Mouse (Mus musculus) layer of hippocampus, adult 2 months (tissue): Measurements from ENCODE around the gene Cyp2d12. TPM values are rescaled to one million over a fixed set of nuclear protein-coding genes. Genes with fewer than 3 reads are reported as not detected.
A peak's percentile ranks its signal among the peaks of the same experiment; 100 is the strongest.
"Not testable (repeated sequence)": the region's sequence is repeated elsewhere in the genome, so short reads cannot be mapped to it uniquely, and the experiment has no call there.

Experiments used
- DNase-seq, 2 experiments: peaks; one replicate each; pipeline ENCODE4 v3.0.0; 2022; ENCODE audit warnings: low spot score in 2 of 2
- H3K27ac ChIP-seq: fragments of 200-600 bp; 2 replicates; pipeline ENCODE4 v1.8.1; 2022
- H3K4me3 ChIP-seq: fragments of 200-600 bp; 2 replicates; pipeline ENCODE4 v1.8.1; 2022; ENCODE audit warnings: mild to moderate bottlenecking
- CTCF ChIP-seq: fragments of 200-600 bp; conservative IDR thresholded peaks from 2 replicates; pipeline ENCODE4 v1.8.1; 2022; ENCODE audit warnings: antibody characterized with exemption, mild to moderate bottlenecking, moderate library complexity
- long read RNA-seq, 2 experiments: library from polyadenylated mRNA; stranded (forward); transcript quantifications; one replicate each; pipeline ENCODE4 v2.0.0; 2021; ENCODE audit warnings: borderline mapping rate in 2 of 2
- total RNA-seq, 2 experiments: library from RNA; stranded (reverse); gene quantifications; 2 replicates each; pipeline ENCODE4 v1.2.3; 2021

The Cyp2d12 gene
- total RNA-seq: not detected
- long read RNA-seq, experiment 1: 0 reads
- long read RNA-seq, experiment 2: 0 reads

DNA sequence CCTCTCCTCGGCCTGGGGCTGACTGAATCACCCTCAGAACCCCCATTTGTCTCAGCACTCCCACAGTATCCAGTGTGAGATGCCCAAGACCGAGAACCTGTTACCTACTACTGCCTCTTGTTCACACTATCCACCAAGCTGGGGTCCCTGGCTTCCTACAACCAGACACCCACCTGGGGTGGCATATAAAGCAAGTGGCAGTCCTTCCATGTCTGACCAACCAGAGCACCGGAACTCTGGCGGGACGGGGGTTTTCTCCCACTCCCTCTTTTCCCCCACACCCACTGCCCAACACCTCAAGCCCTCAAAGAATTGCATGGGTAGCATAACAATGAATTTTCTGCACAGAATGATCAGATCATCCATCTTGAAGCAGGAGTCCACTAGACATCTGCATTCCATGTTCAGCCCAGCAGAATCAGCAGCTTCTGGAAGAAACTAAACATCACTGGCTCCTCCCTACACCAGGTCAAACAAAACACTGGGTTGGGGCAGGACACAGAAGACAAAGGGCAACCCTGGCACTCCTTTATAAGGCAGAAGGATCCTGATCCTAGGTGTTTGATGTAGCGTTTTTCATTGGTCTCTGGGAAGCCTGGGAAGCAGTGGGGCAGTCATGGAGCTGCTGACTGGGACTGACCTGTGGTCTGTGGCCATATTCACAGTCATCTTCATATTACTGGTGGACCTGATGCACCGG is at the start of gene Cyp2d12:
TSS of gene Cyp2d12 (plus strand) at position 542 of the 700 bp plus-strand sequence.
- TF ChIP-seq CTCF: no peak
- H3K27ac ChIP-seq: no peak within 1 kb of the TSS
- no peak for DNase-seq
- no peak within 1 kb of the TSS for H3K4me3 ChIP-seq

DNA sequence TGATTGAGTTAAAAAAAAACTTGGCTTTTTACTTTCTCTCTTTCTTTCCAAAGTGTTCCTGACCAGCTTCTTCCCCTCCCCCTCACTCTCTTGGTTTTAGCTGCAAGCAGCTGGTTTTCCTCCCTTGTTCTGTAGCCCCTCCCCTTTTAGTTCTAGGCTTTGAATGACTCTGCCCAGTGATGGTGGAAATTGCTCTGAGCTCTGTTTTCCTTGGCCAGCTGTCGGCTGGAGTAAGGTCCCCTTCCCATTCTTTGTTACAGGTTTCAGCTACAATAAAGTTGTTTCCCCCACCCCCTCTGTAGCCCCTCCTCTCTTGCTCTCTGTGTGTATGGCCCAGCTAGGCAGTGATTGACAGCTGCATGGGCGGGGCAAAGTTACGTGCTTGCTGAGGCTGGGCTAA is 47.9 kb upstream of the Cyp2d12 start:
- Histone ChIP-seq H3K4me3 (no peak overlapping the region), H3K27ac (no peak overlapping the region)
- no peak for DNase-seq
- TF ChIP-seq CTCF: no peak

DNA sequence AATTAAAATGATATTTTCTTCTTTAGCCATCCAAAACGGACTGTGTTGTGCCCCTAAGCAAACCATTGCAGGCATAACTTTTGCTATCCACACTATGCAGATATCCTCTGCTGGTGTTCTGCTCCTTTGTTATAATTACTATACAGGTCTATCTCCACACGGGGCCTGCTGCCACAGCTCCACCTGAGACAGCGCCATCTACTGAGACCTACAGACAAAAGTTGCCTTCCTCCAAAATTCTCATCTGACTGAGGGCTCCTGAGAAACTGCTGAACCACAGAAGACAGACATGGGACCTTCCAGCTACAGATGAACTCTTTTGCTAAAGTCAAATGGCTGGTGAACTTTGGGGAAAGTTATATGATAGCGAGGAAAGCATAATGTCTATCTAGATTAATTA is 47.1 kb upstream of the Cyp2d12 start:
- H3K27ac ChIP-seq, DNase-seq, H3K4me3 ChIP-seq: not testable (repeated sequence)
- TF ChIP-seq CTCF: peak; percentile 14; the same call in 1 of the 2 replicates

DNA sequence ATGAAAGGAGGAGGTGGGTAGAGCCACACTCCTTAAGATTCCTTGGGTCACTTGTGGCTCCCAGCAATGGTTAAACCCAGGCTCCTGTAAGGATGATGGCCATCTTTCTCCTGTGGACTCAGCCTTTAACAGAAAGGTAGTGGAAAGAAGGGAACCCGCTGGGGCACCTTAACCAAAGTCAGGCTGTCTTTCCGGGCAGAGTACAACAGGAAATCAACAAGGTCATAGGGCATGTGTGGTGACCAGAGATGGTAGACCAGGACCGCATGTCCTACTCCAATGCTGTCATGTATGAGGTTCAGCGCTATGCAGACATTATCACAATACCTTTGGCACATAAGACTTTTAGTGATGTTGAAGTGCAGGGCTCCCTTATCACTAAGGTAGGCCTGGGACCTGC is 45.4 kb upstream of the Cyp2d12 start:
- not testable (repeated sequence) for H3K4me3 ChIP-seq, DNase-seq, H3K27ac ChIP-seq

DNA sequence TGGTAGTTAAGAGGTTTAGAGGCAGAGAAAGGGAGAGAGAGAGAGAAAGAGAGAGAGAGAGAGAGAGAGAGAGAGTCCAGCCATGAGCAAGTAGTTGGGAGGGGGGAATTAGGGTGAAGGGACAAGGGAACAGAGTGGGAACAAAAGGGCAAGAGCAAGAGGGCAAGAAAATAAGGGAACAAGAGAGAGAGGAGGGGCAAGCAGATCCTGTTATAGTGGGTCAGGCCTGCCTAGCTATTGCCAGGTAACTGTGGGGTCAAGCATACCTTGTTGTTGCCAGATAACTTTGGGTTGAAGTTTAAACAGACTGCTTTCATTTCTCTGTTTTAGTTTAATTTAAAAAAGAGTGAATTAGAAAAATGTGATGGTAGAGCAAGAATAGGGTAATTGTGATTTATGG is 44.4 kb upstream of the Cyp2d12 start:
- not testable (repeated sequence) for H3K4me3 ChIP-seq, DNase-seq, H3K27ac ChIP-seq

DNA sequence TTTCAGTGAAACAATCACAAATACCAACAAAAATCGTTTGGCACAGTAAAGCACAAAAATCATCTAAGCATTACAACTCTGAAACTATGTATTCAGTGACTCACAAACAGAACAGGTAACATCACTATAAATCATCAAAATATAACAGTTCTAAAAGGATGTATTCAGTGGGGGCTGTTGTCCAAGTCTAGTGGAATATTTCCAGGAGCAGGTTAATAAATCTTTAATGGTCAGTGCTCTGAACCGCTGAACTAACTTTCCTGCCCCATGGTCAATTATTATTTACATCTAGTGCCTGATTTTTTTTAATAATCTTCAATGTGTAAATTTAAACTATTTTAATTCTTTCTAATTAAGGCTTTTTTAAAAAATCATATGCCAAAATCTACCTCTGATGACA is 42.8 kb upstream of the Cyp2d12 start:
- H3K4me3 ChIP-seq, H3K27ac ChIP-seq, DNase-seq: not testable (repeated sequence)

DNA sequence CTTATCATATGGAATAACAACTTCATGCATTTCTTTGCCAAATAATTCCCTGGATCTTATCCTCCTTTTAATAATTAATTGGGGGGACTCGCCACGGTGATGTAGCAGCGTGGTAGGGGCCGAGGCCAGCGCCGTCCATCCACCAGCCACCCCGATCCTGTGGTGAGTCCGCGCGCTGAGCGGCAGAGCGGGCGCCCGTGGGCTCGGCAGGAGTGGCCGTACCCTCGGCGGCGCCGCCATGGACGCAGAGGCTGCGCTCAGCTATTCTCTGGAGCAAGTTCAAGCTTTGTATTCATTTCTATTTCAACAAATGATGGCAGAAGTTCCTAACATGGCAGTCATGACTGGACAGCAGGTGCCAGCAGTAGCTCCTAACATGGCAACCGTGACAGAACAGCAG is 38.7 kb upstream of the Cyp2d12 start:
- not testable (repeated sequence) for DNase-seq, H3K27ac ChIP-seq

DNA sequence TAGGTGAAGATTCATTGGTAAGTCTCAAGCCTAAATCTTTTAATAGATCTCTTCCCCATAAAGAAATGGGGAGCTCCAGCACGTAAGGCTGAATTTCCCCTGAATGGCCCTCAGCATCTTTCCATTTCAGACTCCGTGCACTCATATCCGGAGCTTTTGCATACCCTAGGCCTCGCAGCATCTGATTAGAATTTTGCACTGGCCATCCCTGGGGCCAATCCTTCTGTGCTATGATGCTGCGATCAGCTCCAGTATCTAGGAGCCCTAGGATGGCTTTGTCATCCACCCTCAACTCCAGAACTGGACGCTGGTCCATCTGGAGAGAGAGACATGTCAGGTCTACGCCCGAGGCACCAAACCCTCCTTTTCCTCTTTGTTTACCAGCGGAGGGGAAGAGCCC is 27.5 kb upstream of the Cyp2d12 start:
- DNase-seq, H3K27ac ChIP-seq, H3K4me3 ChIP-seq: not testable (repeated sequence)

More for the DNA sequence above, 38.7 kb upstream of the Cyp2d12 start:
- not testable (repeated sequence) for H3K4me3 ChIP-seq

DNA sequence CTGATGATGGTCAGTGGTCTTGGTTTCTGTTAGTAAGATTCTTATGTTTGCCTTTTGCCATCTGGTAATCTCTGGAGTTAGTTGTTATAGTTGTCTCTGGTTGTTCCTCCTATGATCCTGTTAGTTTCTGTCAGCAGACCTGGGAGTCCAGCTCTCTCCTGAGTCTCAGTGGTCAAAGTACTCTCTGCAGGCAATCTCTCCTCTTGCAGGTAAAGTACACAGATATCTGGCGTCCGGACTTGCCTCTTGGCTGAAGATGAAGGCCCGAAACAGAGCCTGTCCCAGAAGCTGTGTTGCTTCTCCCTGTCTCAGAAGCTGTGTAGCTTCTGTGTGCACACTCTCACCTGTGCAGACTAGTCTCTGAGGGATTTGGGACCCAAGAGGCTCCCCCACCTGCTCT is 22.2 kb upstream of the Cyp2d12 start:
- DNase-seq, H3K27ac ChIP-seq, H3K4me3 ChIP-seq: not testable (repeated sequence)

DNA sequence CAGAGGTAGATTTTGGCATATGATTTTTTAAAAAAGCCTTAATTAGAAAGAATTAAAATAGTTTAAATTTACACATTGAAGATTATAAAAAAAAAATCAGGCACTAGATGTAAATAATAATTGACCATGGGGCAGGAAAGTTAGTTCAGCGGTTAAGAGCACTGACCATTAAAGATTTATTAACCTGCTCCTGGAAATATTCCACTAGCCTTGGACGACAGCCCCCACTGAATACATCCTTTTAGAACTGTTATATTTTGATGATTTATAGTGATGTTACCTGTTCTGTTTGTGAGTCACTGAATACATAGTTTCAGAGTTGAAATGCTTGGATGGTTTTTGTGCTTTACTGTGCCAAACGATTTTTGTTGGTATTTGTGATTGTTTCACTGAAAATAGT is 11.9 kb upstream of the Cyp2d12 start:
- not testable (repeated sequence) for DNase-seq, H3K27ac ChIP-seq, H3K4me3 ChIP-seq

DNA sequence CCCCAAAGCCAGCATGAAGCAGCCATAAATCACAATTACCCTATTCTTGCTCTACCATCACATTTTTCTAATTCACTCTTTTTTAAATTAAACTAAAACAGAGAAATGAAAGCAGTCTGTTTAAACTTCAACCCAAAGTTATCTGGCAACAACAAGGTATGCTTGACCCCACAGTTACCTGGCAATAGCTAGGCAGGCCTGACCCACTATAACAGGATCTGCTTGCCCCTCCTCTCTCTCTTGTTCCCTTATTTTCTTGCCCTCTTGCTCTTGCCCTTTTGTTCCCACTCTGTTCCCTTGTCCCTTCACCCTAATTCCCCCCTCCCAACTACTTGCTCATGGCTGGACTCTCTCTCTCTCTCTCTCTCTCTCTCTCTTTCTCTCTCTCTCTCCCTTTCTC is 10.3 kb upstream of the Cyp2d12 start:
- H3K4me3 ChIP-seq, DNase-seq, H3K27ac ChIP-seq: not testable (repeated sequence)

DNA sequence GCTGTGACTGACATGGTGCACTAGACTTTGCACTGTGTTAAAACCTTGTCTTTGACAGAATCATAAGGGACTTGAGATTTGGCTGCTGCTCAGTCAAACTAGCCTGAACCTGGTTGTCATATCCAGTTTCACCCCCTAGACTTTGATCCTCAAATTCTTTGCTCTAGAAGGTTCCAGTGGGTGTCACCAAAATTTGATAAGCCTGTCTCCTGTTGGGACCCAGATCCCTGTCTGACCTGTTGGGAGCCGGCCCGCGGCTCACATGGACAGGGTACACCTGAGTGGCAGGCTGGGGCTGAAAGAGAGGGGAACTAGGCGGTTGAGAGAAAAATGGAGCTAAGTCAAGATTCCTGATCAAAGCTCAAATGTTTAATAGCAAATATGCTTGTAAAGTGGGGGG is 7.1 kb upstream of the Cyp2d12 start:
- H3K4me3 ChIP-seq, H3K27ac ChIP-seq, DNase-seq: not testable (repeated sequence)

DNA sequence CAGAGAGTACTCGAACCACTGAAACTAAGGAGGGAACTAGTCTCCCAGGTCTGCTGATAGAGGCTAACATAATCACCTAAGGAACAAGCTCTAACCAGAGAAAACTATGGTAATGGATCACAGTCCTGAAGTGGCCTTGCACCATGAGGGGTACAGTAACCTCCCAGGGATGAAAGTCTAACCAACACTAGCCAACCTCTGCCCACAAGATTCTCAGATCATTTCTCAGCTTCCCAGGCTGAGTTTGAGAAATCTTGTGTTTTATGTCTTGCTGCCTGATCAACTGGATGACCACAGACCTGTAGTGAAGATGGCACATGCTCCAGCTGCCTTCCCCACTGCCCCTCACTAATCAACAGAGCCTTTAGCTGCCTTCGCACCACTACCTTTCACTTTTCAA is 1.7 kb upstream of the Cyp2d12 start:
- not testable (repeated sequence) for H3K27ac ChIP-seq, DNase-seq, H3K4me3 ChIP-seq

DNA sequence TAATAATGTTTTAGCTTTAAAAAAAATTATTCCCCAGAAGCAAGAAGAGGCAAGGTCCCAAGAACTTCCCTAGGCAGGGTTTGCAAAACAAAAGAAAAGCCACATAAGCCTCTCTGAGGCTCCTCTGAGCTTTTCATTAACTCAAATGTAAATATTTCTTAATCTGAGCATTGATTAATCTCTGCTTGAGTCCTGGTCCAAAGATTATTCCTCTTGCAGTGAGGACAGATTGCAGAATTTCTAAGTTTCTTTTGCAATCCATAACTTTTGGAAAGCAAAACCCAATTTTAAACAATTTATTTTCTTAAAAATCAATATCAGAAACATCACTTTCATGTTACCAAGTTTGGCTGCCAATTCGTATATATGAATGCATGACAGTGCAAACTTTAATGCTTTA is 18.0 kb downstream of the Cyp2d12 start:
- DNase-seq: no peak
- no peak overlapping the region for H3K27ac ChIP-seq
- no peak overlapping the region for H3K4me3 ChIP-seq
- no peak for TF ChIP-seq CTCF

DNA sequence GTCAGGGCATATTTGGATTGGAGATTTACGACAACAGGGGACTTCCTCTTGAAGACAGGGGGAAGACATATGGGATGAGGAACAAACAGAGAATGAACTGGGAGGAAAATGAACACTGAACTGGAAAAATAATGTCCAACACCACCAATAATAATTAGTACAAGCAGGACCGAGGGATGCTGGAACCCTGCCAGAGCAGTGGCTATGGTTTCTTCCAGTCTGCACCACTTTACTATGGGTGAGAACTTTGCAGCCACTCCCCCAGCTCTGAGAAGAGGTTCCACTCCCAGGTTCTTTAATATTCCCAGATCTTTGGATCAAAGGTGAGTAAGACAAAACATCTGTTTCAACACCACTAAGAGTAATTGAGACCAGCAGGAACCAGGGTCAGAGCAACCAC is 24.2 kb downstream of the Cyp2d12 start:
- Histone ChIP-seq H3K27ac (no peak overlapping the region), H3K4me3 (no peak overlapping the region)
- TF ChIP-seq CTCF: no peak
- DNase-seq: no peak
